Mouse (Mus musculus): Measurements from ENCODE around the gene Commd7. TPM values are rescaled to one million over a fixed set of nuclear protein-coding genes. Genes with fewer than 3 reads are reported as not detected.
A peak's percentile ranks its signal among the peaks of the same experiment; 100 is the strongest.

Commd7 gene
- polyA plus RNA-seq, 1 experiment from 2014 or later, result 88.4 TPM

- no peaks in the 10 kb centered on the region for H3K27me3 ChIP-seq (replicated peaks; ENCODE audit: control insufficient read depth, insufficient read depth, low read length)
- peaks cover 5% of the 10 kb centered on the region; the same call in 1 of the 2 replicates for H3K4me1 ChIP-seq (ENCODE audit: control insufficient read depth, insufficient read depth, low read length)
- ATAC-seq, result no peak
- H3K36me3 ChIP-seq (ENCODE audit: control insufficient read depth, insufficient read depth, low read length), result no peaks in the 10 kb centered on the region
- no peaks in the 10 kb centered on the region for H3K9me3 ChIP-seq (ENCODE audit: control insufficient read depth, low read length)
- 67% methylated on average over 5 of the region's 5 CpGs for WGBS
- no peak overlapping the region for H3K27ac ChIP-seq (ENCODE audit: low read length)
- H3K9ac ChIP-seq (ENCODE audit: low read depth, low read length), result no peak overlapping the region
- 0 out of 2 replicates have a peak overlapping the region, but pooled peaks have one; percentile 79 for H3K4me2 ChIP-seq (ENCODE audit: low read depth, low read length)
- H3K4me3 ChIP-seq (ENCODE audit: low read length), result no peak overlapping the region
These were observed 678 bp upstream of the Commd7 start for GRCm38 (mm10) chr2:153633259-153633658.

DNA sequence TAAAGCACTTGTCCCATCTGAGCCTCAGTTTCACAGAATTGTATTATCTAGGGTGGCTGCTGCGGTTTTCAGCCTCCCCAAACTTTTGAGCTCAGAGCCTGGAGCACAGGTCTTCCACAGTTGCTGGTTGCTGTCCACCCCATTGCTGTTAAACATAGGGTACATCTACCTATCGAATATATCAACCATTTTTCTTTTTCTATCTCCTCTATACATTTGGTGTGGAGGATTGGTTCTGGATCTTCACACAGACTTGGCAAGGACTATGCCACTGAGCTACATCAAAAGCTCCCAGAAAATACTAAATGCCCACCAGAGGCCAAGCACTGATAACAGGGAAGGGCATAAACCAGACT is 268 bp upstream of the Commd7 start:
- WGBS, result 21% methylated on average over 2 of the region's 2 CpGs
- H3K27me3 ChIP-seq (replicated peaks; ENCODE audit: control insufficient read depth, insufficient read depth, low read length), result no peaks in the 10 kb centered on the region
- no peak; the same call in none of the 2 replicates for ATAC-seq
- peak overlapping the region; percentile 95 for H3K27ac ChIP-seq (ENCODE audit: low read length)
- peak overlapping the region; percentile 98 for H3K9ac ChIP-seq (ENCODE audit: low read depth, low read length)
- peaks cover 5% of the 10 kb centered on the region; the same call in 1 of the 2 replicates for H3K4me1 ChIP-seq (ENCODE audit: control insufficient read depth, insufficient read depth, low read length)
- H3K4me2 ChIP-seq (ENCODE audit: low read depth, low read length), result peak overlapping the region; percentile 79
- peak overlapping the region; percentile 96 for H3K4me3 ChIP-seq (ENCODE audit: low read length)
- no peaks in the 10 kb centered on the region for H3K9me3 ChIP-seq (ENCODE audit: control insufficient read depth, low read length)
- H3K36me3 ChIP-seq (ENCODE audit: control insufficient read depth, insufficient read depth, low read length), result no peaks in the 10 kb centered on the region

DNA sequence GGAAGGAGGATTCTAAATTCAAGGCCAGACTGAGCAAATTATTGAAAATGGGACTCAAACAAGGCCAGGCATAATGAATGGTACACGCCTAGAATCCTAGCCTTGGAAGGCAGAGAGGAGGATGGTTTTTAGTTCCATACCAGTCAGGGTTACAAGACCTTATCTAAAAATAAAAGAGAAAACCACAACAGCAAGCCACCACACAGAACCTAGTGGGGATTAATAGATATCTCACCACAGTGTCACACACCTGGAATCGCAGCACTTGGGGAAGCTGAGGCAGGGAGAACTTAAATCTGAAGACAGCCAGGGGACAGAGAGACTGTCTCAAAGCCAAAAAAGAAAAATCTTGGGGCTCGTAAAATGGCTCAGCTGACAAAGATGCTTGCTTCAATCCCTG is 1.6 kb downstream of the Commd7 start:
- Histone ChIP-seq H3K4me3 (ENCODE audit: low read length) (no peak overlapping the region), H3K36me3 (ENCODE audit: control insufficient read depth, insufficient read depth, low read length) (no peaks in the 10 kb centered on the region), H3K4me1 (ENCODE audit: control insufficient read depth, insufficient read depth, low read length) (peaks cover 5% of the 10 kb centered on the region; the same call in 1 of the 2 replicates), H3K9me3 (ENCODE audit: control insufficient read depth, low read length) (no peaks in the 10 kb centered on the region), H3K4me2 (ENCODE audit: low read depth, low read length) (no peak overlapping the region), H3K27ac (ENCODE audit: low read length) (no peak overlapping the region), H3K9ac (ENCODE audit: low read depth, low read length) (no peak overlapping the region), H3K27me3 (replicated peaks; ENCODE audit: control insufficient read depth, insufficient read depth, low read length) (no peaks in the 10 kb centered on the region)
- 87% methylated on average over 3 of the region's 3 CpGs for WGBS
- ATAC-seq, result no peak

GRCm38 (mm10) chr2:153622449-153622848 is 10.1 kb downstream of the Commd7 start:
- Histone ChIP-seq H3K9me3 (ENCODE audit: control insufficient read depth, low read length) (no peaks in the 10 kb centered on the region), H3K9ac (ENCODE audit: low read depth, low read length) (no peak overlapping the region), H3K27me3 (replicated peaks; ENCODE audit: control insufficient read depth, insufficient read depth, low read length) (no peaks in the 10 kb centered on the region), H3K4me1 (ENCODE audit: control insufficient read depth, insufficient read depth, low read length) (no peaks in the 10 kb centered on the region), H3K4me2 (ENCODE audit: low read depth, low read length) (no peak overlapping the region), H3K4me3 (ENCODE audit: low read length) (no peak overlapping the region), H3K36me3 (ENCODE audit: control insufficient read depth, insufficient read depth, low read length) (peaks cover 26% of the 10 kb centered on the region), H3K27ac (ENCODE audit: low read length) (no peak overlapping the region)
- no peak for ATAC-seq
- WGBS, result 66% methylated on average over 10 of the region's 10 CpGs

DNA sequence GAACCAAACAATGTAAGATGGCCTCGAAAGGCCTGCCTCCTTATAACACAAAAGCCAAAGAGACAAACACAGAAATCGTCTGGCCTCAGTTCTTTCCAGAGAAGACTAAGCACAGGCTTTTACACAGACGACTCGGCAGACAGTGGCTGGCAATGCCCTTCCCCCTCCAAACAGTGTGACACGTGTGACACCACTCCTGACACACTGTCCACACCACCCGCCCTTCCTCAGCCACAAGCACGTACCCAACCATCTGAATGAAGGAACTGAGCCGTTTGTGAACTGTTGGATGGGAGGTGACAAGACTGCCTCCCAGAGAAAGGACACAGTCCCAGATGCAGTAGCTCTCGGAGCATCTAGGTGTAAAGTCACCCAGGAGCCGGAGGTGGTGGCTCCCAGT is 13.7 kb downstream of the Commd7 start:
- no peaks in the 10 kb centered on the region for H3K4me1 ChIP-seq (ENCODE audit: control insufficient read depth, insufficient read depth, low read length)
- H3K4me2 ChIP-seq (ENCODE audit: low read depth, low read length), result no peak overlapping the region
- no peak overlapping the region for H3K27ac ChIP-seq (ENCODE audit: low read length)
- H3K27me3 ChIP-seq (replicated peaks; ENCODE audit: control insufficient read depth, insufficient read depth, low read length), result no peaks in the 10 kb centered on the region
- H3K9ac ChIP-seq (ENCODE audit: low read depth, low read length), result no peak overlapping the region
- peaks cover 26% of the 10 kb centered on the region for H3K36me3 ChIP-seq (ENCODE audit: control insufficient read depth, insufficient read depth, low read length)
- 82% methylated on average over 10 of the region's 10 CpGs for WGBS
- no peak overlapping the region for H3K4me3 ChIP-seq (ENCODE audit: low read length)
- ATAC-seq, result no peak
- H3K9me3 ChIP-seq (ENCODE audit: control insufficient read depth, low read length), result no peaks in the 10 kb centered on the region

GRCm38 (mm10) chr2:153618439-153618838 is 14.1 kb downstream of the Commd7 start:
- peaks cover 26% of the 10 kb centered on the region for H3K36me3 ChIP-seq (ENCODE audit: control insufficient read depth, insufficient read depth, low read length)
- WGBS, result 91% methylated on average over 6 of the region's 6 CpGs
- ATAC-seq, result no peak

DNA sequence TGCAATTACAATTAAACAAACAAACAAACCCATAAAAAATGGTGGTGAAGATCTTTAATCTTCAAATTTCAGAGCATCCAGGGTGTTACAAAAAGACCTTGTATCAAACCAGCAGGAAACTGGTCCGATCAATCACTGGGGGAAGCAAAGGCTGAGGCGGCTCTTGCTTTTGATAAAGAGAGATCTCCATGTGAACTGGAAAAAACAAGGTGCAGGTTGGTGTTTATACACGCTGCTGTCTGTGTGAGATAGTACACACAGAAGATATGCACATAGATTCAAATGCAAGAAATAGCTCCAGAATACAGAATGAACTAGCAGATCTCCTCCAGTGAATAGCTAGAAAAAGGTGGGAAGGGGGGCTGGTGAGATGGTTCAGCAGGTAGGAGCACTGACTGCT is 15.7 kb downstream of the Commd7 start:
- 91% methylated on average over 3 of the region's 3 CpGs for WGBS
- Histone ChIP-seq H3K9ac (ENCODE audit: low read depth, low read length) (no peak overlapping the region), H3K9me3 (ENCODE audit: control insufficient read depth, low read length) (no peaks in the 10 kb centered on the region), H3K4me1 (ENCODE audit: control insufficient read depth, insufficient read depth, low read length) (peaks cover 9% of the 10 kb centered on the region; the same call in 1 of the 2 replicates), H3K27me3 (replicated peaks; ENCODE audit: control insufficient read depth, insufficient read depth, low read length) (no peaks in the 10 kb centered on the region), H3K36me3 (ENCODE audit: control insufficient read depth, insufficient read depth, low read length) (peaks cover 22% of the 10 kb centered on the region), H3K4me3 (ENCODE audit: low read length) (no peak overlapping the region), H3K27ac (ENCODE audit: low read length) (no peak overlapping the region), H3K4me2 (ENCODE audit: low read depth, low read length) (no peak overlapping the region)
- no peak for ATAC-seq

More at GRCm38 (mm10) chr2:153618439-153618838, 14.1 kb downstream of the Commd7 start:
- no peak overlapping the region for H3K4me3 ChIP-seq (ENCODE audit: low read length)
- H3K4me1 ChIP-seq (ENCODE audit: control insufficient read depth, insufficient read depth, low read length), result no peaks in the 10 kb centered on the region
- no peak overlapping the region for H3K27ac ChIP-seq (ENCODE audit: low read length)
- H3K4me2 ChIP-seq (ENCODE audit: low read depth, low read length), result no peak overlapping the region
- H3K27me3 ChIP-seq (replicated peaks; ENCODE audit: control insufficient read depth, insufficient read depth, low read length), result no peaks in the 10 kb centered on the region
- H3K9me3 ChIP-seq (ENCODE audit: control insufficient read depth, low read length), result no peaks in the 10 kb centered on the region
- no peak overlapping the region for H3K9ac ChIP-seq (ENCODE audit: low read depth, low read length)

GRCm38 (mm10) chr2:153612594-153613281 is 19.8 kb downstream of the Commd7 start:
- no peak overlapping the region for H3K9ac ChIP-seq (ENCODE audit: low read depth, low read length)
- H3K9me3 ChIP-seq (ENCODE audit: control insufficient read depth, low read length), result no peaks in the 10 kb centered on the region
- H3K27ac ChIP-seq (ENCODE audit: low read length), result no peak overlapping the region
- no peaks in the 10 kb centered on the region for H3K27me3 ChIP-seq (replicated peaks; ENCODE audit: control insufficient read depth, insufficient read depth, low read length)
- no peaks in the 10 kb centered on the region for H3K36me3 ChIP-seq (ENCODE audit: control insufficient read depth, insufficient read depth, low read length)
- ATAC-seq, result peak; percentile 36; the same call in 1 of the 2 replicates
- H3K4me3 ChIP-seq (ENCODE audit: low read length), result no peak overlapping the region
- H3K4me1 ChIP-seq (ENCODE audit: control insufficient read depth, insufficient read depth, low read length), result peaks cover 22% of the 10 kb centered on the region
- WGBS, result 41% methylated on average over 3 of the region's 3 CpGs
- H3K4me2 ChIP-seq (ENCODE audit: low read depth, low read length), result no peak overlapping the region

GRCm38 (mm10) chr2:153611743-153612142 is 20.8 kb downstream of the Commd7 start:
- H3K4me1 ChIP-seq (ENCODE audit: control insufficient read depth, insufficient read depth, low read length), result peaks cover 22% of the 10 kb centered on the region
- WGBS, result 100% methylated on average over 1 of the region's 1 CpGs
- H3K27me3 ChIP-seq (replicated peaks; ENCODE audit: control insufficient read depth, insufficient read depth, low read length), result no peaks in the 10 kb centered on the region
- H3K4me2 ChIP-seq (ENCODE audit: low read depth, low read length), result no peak overlapping the region
- H3K36me3 ChIP-seq (ENCODE audit: control insufficient read depth, insufficient read depth, low read length), result no peaks in the 10 kb centered on the region
- no peak overlapping the region for H3K4me3 ChIP-seq (ENCODE audit: low read length)
- no peak for ATAC-seq
- no peaks in the 10 kb centered on the region for H3K9me3 ChIP-seq (ENCODE audit: control insufficient read depth, low read length)
- H3K27ac ChIP-seq (ENCODE audit: low read length), result no peak overlapping the region
- H3K9ac ChIP-seq (ENCODE audit: low read depth, low read length), result no peak overlapping the region

GRCm38 (mm10) chr2:153611241-153611630 is 21.3 kb downstream of the Commd7 start:
- 66% methylated on average over 7 of the region's 7 CpGs for WGBS
- H3K4me1 ChIP-seq (ENCODE audit: control insufficient read depth, insufficient read depth, low read length), result peaks cover 22% of the 10 kb centered on the region
- no peaks in the 10 kb centered on the region for H3K27me3 ChIP-seq (replicated peaks; ENCODE audit: control insufficient read depth, insufficient read depth, low read length)
- peak overlapping the region; percentile 66 for H3K27ac ChIP-seq (ENCODE audit: low read length)
- ATAC-seq, result no peak
- no peaks in the 10 kb centered on the region for H3K36me3 ChIP-seq (ENCODE audit: control insufficient read depth, insufficient read depth, low read length)
- H3K4me3 ChIP-seq (ENCODE audit: low read length), result no peak overlapping the region
- H3K4me2 ChIP-seq (ENCODE audit: low read depth, low read length), result no peak overlapping the region
- H3K9ac ChIP-seq (ENCODE audit: low read depth, low read length), result peak overlapping the region; percentile 60; the same call in 1 of the 2 replicates
- H3K9me3 ChIP-seq (ENCODE audit: control insufficient read depth, low read length), result no peaks in the 10 kb centered on the region

Measured in intestine, embryonic 16.5 days (tissue).